Mouse (Mus musculus) CH12.LX (cell line): Measurements from ENCODE around the gene Alg5. TPM values are rescaled to one million over a fixed set of nuclear protein-coding genes. Genes with fewer than 3 reads are reported as not detected.
"Not testable (repeated sequence)": the region's sequence is repeated elsewhere in the genome, so short reads cannot be mapped to it uniquely, and the experiment has no call there.

Experiments
- DNase-seq: peaks from one replicate; pipeline ENCODE4 v3.0.0-alpha.2; 2013; ENCODE audit errors: extremely low read depth
- H3K27ac ChIP-seq: 2 replicates; pipeline ENCODE4 v1.5.1; 2012; ENCODE audit warnings: low read depth, mild to moderate bottlenecking, control low read depth, moderate library complexity; ENCODE audit not compliant: insufficient read depth
- H3K27me3 ChIP-seq: replicated peaks from 2 replicates; pipeline ENCODE3; 2012; ENCODE audit warnings: inconsistent platforms
- H3K36me3 ChIP-seq, 2 experiments: replicated peaks in 1 of 2; 2 replicates each; pipeline versions ENCODE3 to v1.6.1; 2012; ENCODE audit warnings: inconsistent platforms in 1 of 2, low read length in 1 of 2, mild to moderate bottlenecking in 1 of 2, mixed read lengths in 1 of 2, moderate library complexity in 1 of 2; ENCODE audit not compliant: control insufficient read depth in 1 of 2, insufficient read depth in 1 of 2
- H3K4me1 ChIP-seq, 2 experiments: 2 replicates each; pipeline ENCODE4 v1.6.1; 2012; ENCODE audit warnings: inconsistent platforms in 1 of 2, moderate library complexity in 1 of 2; ENCODE audit not compliant: insufficient read depth in 2 of 2, control insufficient read depth in 1 of 2
- H3K4me2 ChIP-seq: 2 replicates; pipeline ENCODE4 v1.6.1; 2012; ENCODE audit warnings: low read depth, mild to moderate bottlenecking, control low read depth; ENCODE audit not compliant: poor library complexity, insufficient read depth, severe bottlenecking
- H3K4me3 ChIP-seq, 3 experiments: fragments of 150-350 bp in 1 of 3; sonication (generic) in 1 of 3; replicated peaks in 1 of 3; 2 replicates each; pipeline versions ENCODE3 to v1.5.1; 2011 to 2012; ENCODE audit warnings: low read depth in 2 of 3, low read length in 2 of 3, mild to moderate bottlenecking in 2 of 3, moderate library complexity in 2 of 3, control low read depth in 1 of 3, improper control_type of control experiment in 1 of 3, inconsistent platforms in 1 of 3, mixed read lengths in 1 of 3; ENCODE audit not compliant: poor library complexity in 1 of 3
- H3K79me2 ChIP-seq: replicated peaks from 2 replicates; pipeline ENCODE4 v1.6.1; 2012; ENCODE audit warnings: mild to moderate bottlenecking, moderate library complexity; ENCODE audit not compliant: control insufficient read depth, poor library complexity, insufficient read depth, severe bottlenecking; ENCODE audit errors: extremely low read depth
- H3K9ac ChIP-seq: 2 replicates; pipeline ENCODE4 v1.6.1; 2012; ENCODE audit warnings: low read depth, mild to moderate bottlenecking, control low read depth, moderate library complexity; ENCODE audit not compliant: insufficient read depth
- H3K9me3 ChIP-seq: replicated peaks from 2 replicates; pipeline ENCODE3; 2012; ENCODE audit warnings: low read length, inconsistent platforms, mixed read lengths
- BHLHE40 ChIP-seq: IDR thresholded peaks from 2 replicates; pipeline ENCODE4 v1.6.1; 2011; ENCODE audit warnings: mild to moderate bottlenecking, low read depth, low read length, improper control_type of control experiment
- CHD1 ChIP-seq: IDR thresholded peaks from 2 replicates; pipeline ENCODE4 v1.6.1; 2012; ENCODE audit warnings: low read depth, low read length, improper control_type of control experiment, inconsistent platforms
- CTCF ChIP-seq, 2 experiments: IDR thresholded peaks in 1 of 2; conservative IDR thresholded peaks in 1 of 2; 2 replicates each; pipeline ENCODE4 v1.5.1; 2011 to 2012; ENCODE audit warnings: low read depth in 2 of 2, low read length in 2 of 2, improper control_type of control experiment in 1 of 2, inconsistent platforms in 1 of 2, mild to moderate bottlenecking in 1 of 2, moderate library complexity in 1 of 2
- ELF1 ChIP-seq: IDR thresholded peaks from 2 replicates; pipeline ENCODE4 v1.6.1; 2014; ENCODE audit warnings: low read depth, mild to moderate bottlenecking, inconsistent platforms, low read length, improper control_type of control experiment
- ETS1 ChIP-seq: conservative IDR thresholded peaks from 2 replicates; pipeline ENCODE4 v1.6.1; 2012; ENCODE audit warnings: low read depth, mild to moderate bottlenecking, inconsistent platforms, low read length, improper control_type of control experiment, moderate library complexity
- GABPA ChIP-seq: IDR thresholded peaks from 2 replicates; pipeline ENCODE4 v1.6.1; 2012; ENCODE audit warnings: low read depth, low read length, improper control_type of control experiment, inconsistent platforms; ENCODE audit not compliant: insufficient replicate concordance
- HCFC1 ChIP-seq: IDR thresholded peaks from 2 replicates; pipeline ENCODE4 v1.6.1; 2012; ENCODE audit warnings: low read depth, mild to moderate bottlenecking, inconsistent platforms, low read length, improper control_type of control experiment
- IRF4 ChIP-seq: IDR thresholded peaks from 2 replicates; pipeline ENCODE4 v1.6.1; 2014; ENCODE audit warnings: low read depth, mild to moderate bottlenecking, inconsistent platforms, low read length, improper control_type of control experiment
- JUND ChIP-seq: conservative IDR thresholded peaks from 2 replicates; pipeline ENCODE4 v1.6.1; 2011; ENCODE audit warnings: low read depth, low read length, improper control_type of control experiment
- KAT2A ChIP-seq: IDR thresholded peaks from 2 replicates; pipeline ENCODE4 v1.6.1; 2012; ENCODE audit warnings: low read length, improper control_type of control experiment, inconsistent platforms; ENCODE audit not compliant: insufficient replicate concordance
- MAFK ChIP-seq: IDR thresholded peaks from 2 replicates; pipeline ENCODE4 v1.6.1; 2011; ENCODE audit warnings: low read length, improper control_type of control experiment; ENCODE audit not compliant: insufficient replicate concordance
- MAX ChIP-seq: IDR thresholded peaks from 2 replicates; pipeline ENCODE4 v1.6.1; 2011; ENCODE audit warnings: low read length, improper control_type of control experiment
- MYC ChIP-seq: IDR thresholded peaks from 2 replicates; pipeline ENCODE4 v1.6.1; 2011; ENCODE audit warnings: low read depth, mild to moderate bottlenecking, improper control_type of control experiment, low read length
- POLR2A ChIP-seq: IDR thresholded peaks from 2 replicates; pipeline ENCODE4 v1.6.1; 2011; ENCODE audit warnings: low read depth, mild to moderate bottlenecking, improper control_type of control experiment, low read length
- POLR2AphosphoS2 ChIP-seq: IDR thresholded peaks from 2 replicates; pipeline ENCODE4 v1.6.1; 2011; ENCODE audit warnings: low read depth, low read length, improper control_type of control experiment
- RCOR1 ChIP-seq: conservative IDR thresholded peaks from 2 replicates; pipeline ENCODE4 v1.6.1; 2012; ENCODE audit warnings: low read depth, mild to moderate bottlenecking, inconsistent platforms, low read length, improper control_type of control experiment
- SIN3A ChIP-seq: IDR thresholded peaks from 2 replicates; pipeline ENCODE4 v1.6.1; 2012; ENCODE audit warnings: low read length, improper control_type of control experiment, inconsistent platforms
- SMC3 ChIP-seq: IDR thresholded peaks from 2 replicates; pipeline ENCODE4 v1.6.1; 2011; ENCODE audit warnings: low read depth, low read length, improper control_type of control experiment
- USF1 ChIP-seq: IDR thresholded peaks from 2 replicates; pipeline ENCODE4 v1.6.1; 2014; ENCODE audit warnings: low read depth, mild to moderate bottlenecking, inconsistent platforms, low read length, improper control_type of control experiment
- ZC3H11A ChIP-seq: IDR thresholded peaks from 2 replicates; pipeline ENCODE4 v1.6.1; 2012; ENCODE audit warnings: low read depth, mild to moderate bottlenecking, inconsistent platforms, low read length, improper control_type of control experiment
- ZKSCAN1 ChIP-seq: IDR thresholded peaks from 2 replicates; pipeline ENCODE4 v1.6.1; 2012; ENCODE audit warnings: low read depth, inconsistent platforms, low read length, improper control_type of control experiment, borderline replicate concordance
- ZNF384 ChIP-seq: IDR thresholded peaks from 2 replicates; pipeline ENCODE4 v1.6.1; 2012; ENCODE audit warnings: low read depth, low read length, improper control_type of control experiment, inconsistent platforms
- dilution Hi-C: fragments of 300-500 bp; cut with MboI; formaldehyde crosslinking; loops from 2 replicates; pipeline ENCODE4 v1.14.3; 2020; ENCODE audit warnings: low sequenced_read_pairs; ENCODE audit not compliant: extremely low pct_unique_long_range_greater_than_20kb, extremely low pct_ligation_motif_present
- in situ Hi-C: fragments of 300-500 bp; cut with MboI; formaldehyde crosslinking; loops from 3 replicates; pipeline ENCODE4 v1.14.3; 2019; ENCODE audit warnings: low sequenced_read_pairs, low pct_ligation_motif_present, low pct_unique_long_range_greater_than_20kb, mixed read lengths
- polyA plus RNA-seq: library from polyadenylated mRNA; unstranded; fragments of >175 nt; gene quantifications from 2 replicates; pipeline ENCODE4 v1.2.1, GENCODE M21; 2012; ENCODE audit warnings: low read depth; ENCODE audit not compliant: insufficient read length
- total RNA-seq, 2 experiments: library from RNA; depleted of rRNA; stranded (reverse); fragments of 300-350 nt in 1 of 2; fragments of >200 nt in 1 of 2; gene quantifications; 2 replicates each; pipeline ENCODE4 v1.2.3; 2012 to 2014

The Alg5 gene
- total and polyA plus RNA-seq, 3 experiments: 33.9 to 52.0 (median 48.0) TPM

GRCm38 (mm10) chr3:54693056-54693415, 42.3 kb upstream of the Alg5 start:
- H3K79me2 ChIP-seq: peaks cover 15% of the 10 kb centered on the region
- dilution Hi-C loops (no loop called here), in situ Hi-C loops (loop anchor here (25.0 kb wide), 1 partner anchor 956 kb away; no protein-coding TSS in a partner anchor)
- peak overlapping the region; percentile 84 for H3K9ac ChIP-seq
- peak; percentile 58 for DNase-seq
- TF ChIP-seq ELF1 (no peak), ETS1 (no peak), SIN3A (no peak), ZNF384 (peak; percentile 55)
- no peaks in the 10 kb centered on the region for H3K9me3 ChIP-seq
- peaks cover 0 to 45% of the 10 kb centered on the region in 2 experiments; a peak in 2 of 4 replicates for H3K4me1 ChIP-seq
- H3K4me2 ChIP-seq: peak overlapping the region; percentile 42; the same call in 1 of the 2 replicates
- no peaks in the 10 kb centered on the region for H3K27me3 ChIP-seq
- peak overlapping the region; percentile 82 for H3K27ac ChIP-seq
- peak overlapping the region; percentile 76 to 92 (median 84) for H3K4me3 ChIP-seq
- H3K36me3 ChIP-seq: peaks cover 19 to 23% of the 10 kb centered on the region in 2 experiments

DNA sequence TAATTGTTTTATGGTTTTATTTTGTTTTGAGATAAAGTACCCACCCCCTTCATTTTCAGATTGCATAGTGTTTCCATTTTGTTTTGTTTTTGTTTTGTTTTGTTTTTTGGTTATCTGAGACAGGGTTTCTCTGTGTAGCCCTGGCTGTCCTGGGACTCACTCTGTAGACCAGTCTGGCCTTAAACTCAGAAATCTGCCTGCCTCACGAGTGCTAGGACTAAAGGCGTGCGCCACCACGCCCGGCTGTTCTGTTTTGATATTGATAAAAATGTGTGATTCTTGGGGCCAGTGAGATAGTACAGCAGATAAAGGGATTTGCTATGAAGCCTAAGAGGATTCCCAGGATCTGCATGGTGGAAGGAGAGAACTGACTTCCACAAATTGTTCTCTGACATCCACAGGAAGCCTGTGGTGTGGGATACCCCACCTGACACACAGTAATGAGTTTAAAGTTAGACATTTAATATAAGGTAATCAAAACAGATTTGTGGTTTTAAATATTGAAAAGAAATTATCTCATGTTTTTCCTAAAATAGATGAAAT, 35.5 kb upstream of the Alg5 start:
- TF ChIP-seq ZC3H11A: no peak
- no peak for TF ChIP-seq JUND
- no peak for TF ChIP-seq IRF4
- no peak for TF ChIP-seq MYC
- TF ChIP-seq SMC3: no peak
- TF ChIP-seq RCOR1: no peak
- no peak for TF ChIP-seq MAX
- no peak for TF ChIP-seq POLR2A
- no peak for TF ChIP-seq ZKSCAN1
- no peak for TF ChIP-seq ETS1
- no peak for TF ChIP-seq POLR2AphosphoS2
- TF ChIP-seq USF1: no peak
- TF ChIP-seq GABPA: no peak
- no peak for TF ChIP-seq CHD1
- no peak for TF ChIP-seq CTCF (conservative IDR thresholded peaks at IDR 0.05 in 1 of 2, IDR thresholded peaks at IDR 0.05 in 1 of 2; ENCODE audit: low read depth in 2 of 2, low read length in 2 of 2)
- TF ChIP-seq BHLHE40: no peak
- no peak for TF ChIP-seq HCFC1
- TF ChIP-seq ELF1: no peak
- TF ChIP-seq KAT2A: no peak
- no peak for TF ChIP-seq MAFK
- TF ChIP-seq, all 38 proteins: peak for 0
- in situ Hi-C loops: loop anchor here (25.0 kb wide), 1 partner anchor 963 kb away; no protein-coding TSS in a partner anchor
- Histone ChIP-seq H3K27me3 (no peaks in the 10 kb centered on the region), H3K79me2 (peaks cover 13% of the 10 kb centered on the region), H3K4me2 (no peak overlapping the region), H3K4me1 (peaks cover 0 to 31% of the 10 kb centered on the region in 2 experiments; a peak in 2 of 4 replicates), H3K9ac (no peak overlapping the region), H3K27ac (no peak overlapping the region), H3K4me3 (no peak overlapping the region), H3K9me3 (no peaks in the 10 kb centered on the region), H3K36me3 (peaks cover 56 to 74% of the 10 kb centered on the region in 2 experiments)
- dilution Hi-C loops: no loop called here
- no peak for DNase-seq

- dilution Hi-C loops, H3K79me2 ChIP-seq, H3K9me3 ChIP-seq, H3K27ac ChIP-seq, in situ Hi-C loops, H3K4me2 ChIP-seq, DNase-seq, H3K4me3 ChIP-seq, H3K9ac ChIP-seq, H3K27me3 ChIP-seq: not testable (repeated sequence)
- Histone ChIP-seq H3K4me1 (peaks cover under 1 to 12% of the 10 kb centered on the region in 2 experiments; a peak in 3 of 4 replicates), H3K36me3 (peaks cover 57 to 81% of the 10 kb centered on the region in 2 experiments)
Measured at GRCm38 (mm10) chr3:54704106-54704505, 31.2 kb upstream of the Alg5 start.
